Mouse (Mus musculus) gastrocnemius, postnatal 10 days (tissue): ENCODE measurements around the gene Col6a5. TPM values are rescaled to one million over a fixed set of nuclear protein-coding genes. Genes with fewer than 3 reads are reported as not detected.

Experiments
- DNase-seq: peaks from one replicate; pipeline ENCODE4 v3.0.0; 2021; ENCODE audit warnings: mixed read lengths
- total RNA-seq, 2 experiments: library from RNA; stranded (reverse); gene quantifications; 2 replicates each; pipeline ENCODE4 v1.2.3; 2021

The Col6a5 gene
- total RNA-seq, 2 experiments from 2014 or later, result 1.2 to 1.4 TPM

DNA sequence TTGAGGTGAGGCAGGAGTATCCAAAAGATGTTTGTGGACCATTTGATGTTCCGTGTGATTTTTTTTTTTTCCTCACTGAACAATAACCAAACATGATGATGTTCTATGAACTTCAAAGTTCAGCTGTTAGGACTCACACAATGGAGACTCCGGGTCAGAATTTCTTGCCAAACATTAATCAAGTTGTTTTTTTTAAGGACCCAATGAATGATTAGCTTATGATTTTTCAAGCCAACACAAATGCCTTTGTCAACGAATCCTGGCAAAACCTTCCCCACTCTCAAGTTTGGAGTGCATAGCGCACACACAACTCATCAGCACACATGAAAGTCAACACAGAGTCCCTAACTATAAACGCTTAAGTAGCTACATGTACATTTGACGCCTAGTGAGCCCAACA lies 139.7 kb downstream of the Col6a5 start:
- DNase-seq, result no peak

DNA sequence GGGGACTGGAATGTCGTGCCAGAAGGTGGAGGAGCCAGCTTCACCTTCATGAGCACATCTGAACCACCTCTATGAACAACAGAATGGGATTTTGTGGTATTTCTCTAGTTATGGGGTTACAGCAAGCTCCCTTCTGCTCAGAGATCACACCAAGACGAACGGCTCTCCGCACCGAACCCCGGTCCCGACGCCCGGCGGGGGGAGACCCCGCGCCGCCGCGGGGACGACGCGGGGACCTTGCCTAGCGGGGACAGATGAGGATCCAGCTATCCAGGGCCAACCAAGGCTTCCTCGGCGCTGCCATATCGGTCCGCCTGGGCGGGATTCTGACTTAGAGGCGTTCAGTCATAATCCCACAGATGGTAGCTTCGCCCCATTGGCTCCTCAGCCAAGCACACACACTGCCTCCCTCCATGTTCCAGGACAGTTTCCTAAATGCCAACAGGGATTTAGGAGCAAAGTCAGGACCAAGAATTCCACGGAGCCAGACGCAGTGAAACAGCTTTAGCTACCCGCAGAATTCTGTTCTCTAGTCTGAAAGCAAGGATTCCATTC lies 141.2 kb downstream of the Col6a5 start:
- DNase-seq, result no peak

- peak; percentile 44 for DNase-seq
Measured at GRCm38 (mm10) chr9:105814436-105814835, 146.0 kb downstream of the Col6a5 start.

- DNase-seq, result no peak
Measured at GRCm38 (mm10) chr9:105811458-105811857, 149.0 kb downstream of the Col6a5 start.

- no peak for DNase-seq
Measured at GRCm38 (mm10) chr9:105808920-105809505, 151.4 kb downstream of the Col6a5 start.

Other genes starting within 250 kb of the Col6a5 start
- 10 to 100 TPM; 32.5 to 45.0 TPM for gene Col6a6, start 132.5 kb downstream of the Col6a5 start, total RNA-seq
- under 1 TPM; 0.09 to 0.18 TPM for gene Col6a4, start 136.1 kb upstream of the Col6a5 start, total RNA-seq
- gene Glyctk, start 197.5 kb upstream of the Col6a5 start, total RNA-seq, result under 1 TPM; 0.78 to 0.90 TPM
- 10 to 100 TPM; 31.1 to 38.8 TPM for gene Wdr82, start 210.3 kb upstream of the Col6a5 start, total RNA-seq
- gene Ppm1m, start 239.1 kb upstream of the Col6a5 start, total RNA-seq, result 10 to 100 TPM in 1 of 2 experiments, 1 to 10 TPM in 1; 8.0 to 10.0 TPM
- gene Twf2, start 242.5 kb upstream of the Col6a5 start, total RNA-seq, result 10 to 100 TPM; 57.2 to 70.5 TPM